Mouse (Mus musculus): Measurements from ENCODE around the gene Rad54l2.

Rad54l2 gene

GRCm38 (mm10) chr9:106755776-106756175 lies 33.2 kb downstream of the Rad54l2 start:
- in situ Hi-C loops (cut with MboI; ENCODE audit: low sequenced_read_pairs), result no loop called here

GRCm38 (mm10) chr9:106754311-106754710 lies 34.7 kb downstream of the Rad54l2 start:
- in situ Hi-C loops (cut with MboI; ENCODE audit: low sequenced_read_pairs), result no loop called here

- in situ Hi-C loops (cut with MboI; ENCODE audit: low sequenced_read_pairs), result no loop called here
These were observed 36.9 kb downstream of the Rad54l2 start for GRCm38 (mm10) chr9:106752135-106752534.

DNA sequence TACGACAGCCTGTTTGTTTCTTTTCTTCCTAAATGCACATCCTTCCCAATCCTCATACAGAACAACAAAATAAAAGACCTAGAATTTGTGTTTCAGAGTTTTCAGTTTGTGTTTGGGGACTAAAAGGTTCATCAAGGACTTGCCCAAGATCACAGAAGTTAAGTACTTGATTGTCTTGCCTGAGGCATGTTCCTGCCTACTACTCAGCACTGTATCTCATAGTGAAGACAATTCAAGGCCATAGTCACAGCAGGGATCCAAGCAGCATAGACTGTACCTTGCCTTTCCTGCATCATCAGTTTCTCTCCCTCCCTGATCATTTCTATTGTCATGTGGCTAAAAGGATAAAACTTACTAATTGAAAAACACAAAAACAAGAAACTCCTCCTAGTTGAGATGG lies 49.0 kb downstream of the Rad54l2 start:
- in situ Hi-C loops (cut with MboI; ENCODE audit: low sequenced_read_pairs), result no loop called here

DNA sequence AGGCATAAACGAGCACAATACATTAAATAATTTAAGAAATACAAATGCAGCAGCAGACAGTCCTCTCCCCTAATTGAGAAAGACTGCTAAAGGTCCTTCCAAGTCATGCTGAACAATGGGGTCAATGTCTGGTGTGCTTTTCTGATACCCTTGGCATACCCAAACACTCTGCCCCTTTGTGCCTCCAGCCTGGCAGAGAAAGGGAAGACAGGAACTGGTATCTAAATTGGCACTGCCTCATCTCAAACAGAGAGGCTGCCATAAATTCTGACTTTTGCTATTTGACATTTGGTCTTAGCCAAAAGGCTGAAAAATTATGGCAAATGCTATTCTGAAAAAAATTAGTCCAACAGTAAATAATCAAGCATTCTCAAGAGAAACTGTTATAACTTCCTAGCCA lies 49.9 kb downstream of the Rad54l2 start:
- in situ Hi-C loops (cut with MboI; ENCODE audit: low sequenced_read_pairs), result no loop called here

- in situ Hi-C loops (cut with MboI; ENCODE audit: low sequenced_read_pairs), result no loop called here
These were observed 50.6 kb downstream of the Rad54l2 start for GRCm38 (mm10) chr9:106738199-106738985.

- in situ Hi-C loops (cut with MboI; ENCODE audit: low sequenced_read_pairs), result no loop called here
These were observed 55.3 kb downstream of the Rad54l2 start for GRCm38 (mm10) chr9:106733690-106734089.

DNA sequence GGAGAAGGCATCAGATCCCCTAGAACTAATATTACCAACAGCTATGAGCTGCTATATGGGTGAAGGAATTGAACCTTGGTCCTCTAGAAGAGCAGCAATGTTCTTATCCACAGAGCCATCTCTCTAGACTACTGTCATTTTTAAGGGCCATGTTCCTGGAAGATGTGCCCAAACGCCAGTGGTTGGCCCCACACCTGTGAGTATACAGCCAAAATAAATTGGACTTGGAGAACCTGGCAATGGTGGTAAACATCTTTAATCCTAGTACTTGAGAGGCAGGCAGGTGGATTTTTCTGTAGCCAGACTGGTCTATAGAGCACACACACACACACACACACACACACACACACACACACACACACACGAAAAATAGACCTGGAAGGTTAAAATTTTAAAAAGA lies 59.6 kb downstream of the Rad54l2 start:
- in situ Hi-C loops (cut with MboI; ENCODE audit: low sequenced_read_pairs), result no loop called here

GRCm38 (mm10) chr9:106726891-106727290 lies 62.1 kb downstream of the Rad54l2 start:
- in situ Hi-C loops (cut with MboI; ENCODE audit: low sequenced_read_pairs), result no loop called here

DNA sequence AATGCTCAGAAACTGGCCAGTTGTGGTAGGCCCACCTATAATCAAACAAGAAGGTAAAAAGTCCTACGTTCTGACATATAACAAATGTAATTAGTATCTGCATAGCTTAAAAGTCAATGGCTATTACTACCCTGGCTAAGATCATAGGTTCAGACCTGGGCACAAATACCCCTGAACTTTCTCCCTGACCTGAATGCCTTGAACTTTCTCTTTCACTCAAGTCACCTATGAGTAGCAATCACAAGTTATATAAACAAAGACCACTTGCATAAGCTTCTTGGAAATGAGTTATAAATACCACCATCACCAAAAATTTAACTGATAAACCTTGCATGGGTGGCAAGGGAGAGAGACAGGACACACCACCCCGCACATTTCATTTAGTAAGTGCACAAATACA lies 63.6 kb downstream of the Rad54l2 start:
- in situ Hi-C loops (cut with MboI; ENCODE audit: low sequenced_read_pairs), result no loop called here

GRCm38 (mm10) chr9:106724864-106725263 lies 64.1 kb downstream of the Rad54l2 start:
- in situ Hi-C loops (cut with MboI; ENCODE audit: low sequenced_read_pairs), result no loop called here

GRCm38 (mm10) chr9:106716729-106717128 lies 72.3 kb downstream of the Rad54l2 start:
- in situ Hi-C loops (cut with MboI; ENCODE audit: low sequenced_read_pairs), result no loop called here

- in situ Hi-C loops (cut with MboI; ENCODE audit: low sequenced_read_pairs), result no loop called here
These were observed 72.8 kb downstream of the Rad54l2 start for GRCm38 (mm10) chr9:106716232-106716631.

- in situ Hi-C loops (cut with MboI; ENCODE audit: low sequenced_read_pairs), result no loop called here
These were observed 76.5 kb downstream of the Rad54l2 start for GRCm38 (mm10) chr9:106712470-106712869.

DNA sequence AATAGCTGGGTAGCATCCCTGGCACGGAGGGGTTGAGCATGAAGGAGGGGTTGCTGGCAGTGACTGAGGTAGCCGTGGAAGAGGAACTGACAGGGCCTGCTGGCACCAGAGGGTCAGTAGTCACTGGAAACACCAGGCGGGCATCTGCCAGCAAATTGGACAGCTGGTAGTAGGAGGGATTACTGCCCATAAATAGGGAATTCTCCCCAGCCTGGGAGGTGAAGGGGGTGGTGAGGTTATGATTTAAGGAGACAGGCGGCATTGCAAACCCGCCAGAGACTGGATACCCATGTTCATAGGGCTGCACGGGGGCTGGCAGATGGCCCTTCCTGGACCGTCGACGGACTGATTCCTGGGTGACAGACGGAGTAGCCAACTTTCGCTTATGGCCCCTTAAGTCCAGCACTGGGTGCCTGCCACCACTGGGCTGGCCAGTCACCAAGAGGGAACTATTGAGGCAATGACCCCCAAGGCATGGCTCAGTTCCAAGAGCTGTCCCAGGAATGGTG lies 96.0 kb downstream of the Rad54l2 start:
- in situ Hi-C loops (cut with MboI; ENCODE audit: low sequenced_read_pairs), result loop anchor here (25.0 kb wide), 1 partner anchor 119 kb away; the partner anchor contains the start of gene Dcaf1

- in situ Hi-C loops (cut with MboI; ENCODE audit: low sequenced_read_pairs), result loop anchor here (25.0 kb wide), 1 partner anchor 123 kb away; the partner anchor contains the start of gene Dcaf1
These were observed 100.2 kb downstream of the Rad54l2 start for GRCm38 (mm10) chr9:106688834-106689233.

DNA sequence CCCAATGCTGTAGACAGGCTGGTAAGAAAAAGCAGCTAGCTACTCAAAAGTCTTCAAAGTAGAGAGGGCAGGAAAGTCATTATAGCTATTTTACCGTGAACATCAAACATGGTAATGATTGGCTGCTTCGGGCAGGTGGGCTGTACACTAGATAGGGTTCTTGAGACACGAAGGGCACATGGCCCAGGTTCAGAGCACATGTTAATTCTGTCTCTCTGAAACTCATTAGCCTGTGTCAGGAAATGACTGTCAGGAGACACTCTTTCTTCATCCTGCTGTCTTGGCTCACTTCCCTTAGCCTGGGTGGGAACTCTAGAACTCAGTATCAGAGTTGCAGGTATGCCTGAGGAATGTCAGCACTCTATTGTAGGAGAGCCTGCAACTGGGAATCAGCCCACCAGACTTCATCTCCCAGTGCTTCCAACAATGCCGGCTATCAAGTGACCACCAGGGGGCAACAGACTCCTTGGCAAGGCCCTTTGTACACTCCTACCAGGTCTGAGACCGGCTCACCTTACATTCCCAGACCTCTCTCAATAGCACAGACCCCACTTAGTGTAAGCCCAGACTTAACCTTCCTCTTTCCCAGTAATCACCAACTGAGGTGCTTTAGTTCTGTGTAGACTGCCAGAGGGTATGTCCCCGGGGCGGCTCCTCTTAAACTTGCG lies 101.9 kb downstream of the Rad54l2 start:
- in situ Hi-C loops (cut with MboI; ENCODE audit: low sequenced_read_pairs), result loop anchor here (25.0 kb wide), 1 partner anchor 125 kb away; the partner anchor contains the start of gene Dcaf1

- in situ Hi-C loops (cut with MboI; ENCODE audit: low sequenced_read_pairs), result loop anchor here (25.0 kb wide), 1 partner anchor 127 kb away; the partner anchor contains the start of gene Dcaf1
These were observed 103.5 kb downstream of the Rad54l2 start, which contains the start of gene Tex264 for GRCm38 (mm10) chr9:106685249-106686101. Tex264 (minus strand) TSS chr9:106685927.

- in situ Hi-C loops (cut with MboI; ENCODE audit: low sequenced_read_pairs), result loop anchor here (25.0 kb wide), 1 partner anchor 127 kb away; the partner anchor contains the start of gene Dcaf1
These were observed 104.1 kb downstream of the Rad54l2 start for GRCm38 (mm10) chr9:106684918-106685248.

- in situ Hi-C loops (cut with MboI; ENCODE audit: low sequenced_read_pairs), result loop anchor here (25.0 kb wide), 1 partner anchor 128 kb away; the partner anchor contains the start of gene Dcaf1
These were observed 104.7 kb downstream of the Rad54l2 start for GRCm38 (mm10) chr9:106684093-106684872.
